Mouse (Mus musculus): ENCODE results near the gene Capza2. TPM values are rescaled to one million over a fixed set of nuclear protein-coding genes. Genes with fewer than 3 reads are reported as not detected.

Gene Capza2
- polyA plus RNA-seq, 1 experiment from 2014 or later, result 198 TPM

- 25% methylated on average over 3 of the region's 3 CpGs for WGBS
Observed at GRCm38 (mm10) chr6:17646107-17646506, 10.1 kb downstream of the Capza2 start.

GRCm38 (mm10) chr6:17652132-17652531 lies 16.1 kb downstream of the Capza2 start:
- 74% methylated on average over 2 of the region's 2 CpGs for WGBS
- H3K9me3 ChIP-seq, result no peaks in the 10 kb centered on the region
- no peak overlapping the region for H3K9ac ChIP-seq
- no peak for ATAC-seq (ENCODE audit: extremely low read depth, insufficient number of reproducible peaks, low FRiP score, low TSS enrichment)
- no peaks in the 10 kb centered on the region for H3K27me3 ChIP-seq (replicated peaks)
- H3K4me1 ChIP-seq, result peaks cover 6% of the 10 kb centered on the region; the same call in 1 of the 2 replicates
- no peak overlapping the region for H3K27ac ChIP-seq (replicated peaks)
- H3K36me3 ChIP-seq, result peaks cover 66% of the 10 kb centered on the region
- no peak overlapping the region for H3K4me2 ChIP-seq
- no peak overlapping the region for H3K4me3 ChIP-seq

More at GRCm38 (mm10) chr6:17646107-17646506, 10.1 kb downstream of the Capza2 start:
- Histone ChIP-seq H3K4me3 (no peak overlapping the region), H3K36me3 (peaks cover 26% of the 10 kb centered on the region), H3K9ac (0 out of 2 replicates have a peak overlapping the region, but pooled peaks have one; percentile 3), H3K4me2 (no peak overlapping the region), H3K4me1 (peaks cover 42% of the 10 kb centered on the region), H3K9me3 (no peaks in the 10 kb centered on the region), H3K27ac (replicated peaks) (no peak overlapping the region), H3K27me3 (replicated peaks) (no peaks in the 10 kb centered on the region)
- no peak for ATAC-seq (ENCODE audit: extremely low read depth, insufficient number of reproducible peaks, low FRiP score, low TSS enrichment)

GRCm38 (mm10) chr6:17655080-17655479 lies 19.0 kb downstream of the Capza2 start:
- Histone ChIP-seq H3K36me3 (peaks cover 68% of the 10 kb centered on the region), H3K9ac (no peak overlapping the region), H3K4me2 (no peak overlapping the region), H3K9me3 (no peaks in the 10 kb centered on the region), H3K27me3 (replicated peaks) (no peaks in the 10 kb centered on the region), H3K4me3 (no peak overlapping the region), H3K4me1 (peaks cover 9% of the 10 kb centered on the region; the same call in 1 of the 2 replicates), H3K27ac (replicated peaks) (no peak overlapping the region)
- no peak for ATAC-seq (ENCODE audit: extremely low read depth, insufficient number of reproducible peaks, low FRiP score, low TSS enrichment)
- WGBS, result 85% methylated on average over 2 of the region's 2 CpGs

- Histone ChIP-seq H3K9ac (no peak overlapping the region), H3K9me3 (no peaks in the 10 kb centered on the region), H3K36me3 (peaks cover 65% of the 10 kb centered on the region), H3K4me2 (no peak overlapping the region), H3K27me3 (replicated peaks) (no peaks in the 10 kb centered on the region), H3K4me3 (no peak overlapping the region), H3K27ac (replicated peaks) (no peak overlapping the region), H3K4me1 (0 out of 2 replicates have a peak, but pooled peaks cover 11% of the 10 kb centered on the region)
- no peak for ATAC-seq (ENCODE audit: extremely low read depth, insufficient number of reproducible peaks, low FRiP score, low TSS enrichment)
- 76% methylated on average over 1 of the region's 1 CpGs for WGBS
Observed at GRCm38 (mm10) chr6:17657308-17657707, 21.3 kb downstream of the Capza2 start.

- peaks cover 16% of the 10 kb centered on the region for H3K4me1 ChIP-seq
- H3K36me3 ChIP-seq, result peaks cover 81% of the 10 kb centered on the region
- 84% methylated on average over 7 of the region's 7 CpGs for WGBS
Observed at GRCm38 (mm10) chr6:17665348-17665747, 29.3 kb downstream of the Capza2 start.

GRCm38 (mm10) chr6:17666024-17666423 lies 30.0 kb downstream of the Capza2 start:
- Histone ChIP-seq H3K36me3 (peaks cover 83% of the 10 kb centered on the region), H3K9ac (no peak overlapping the region), H3K4me2 (no peak overlapping the region), H3K9me3 (no peaks in the 10 kb centered on the region), H3K4me1 (peaks cover 12% of the 10 kb centered on the region), H3K4me3 (no peak overlapping the region), H3K27me3 (replicated peaks) (no peaks in the 10 kb centered on the region), H3K27ac (replicated peaks) (no peak overlapping the region)
- no peak for ATAC-seq (ENCODE audit: extremely low read depth, insufficient number of reproducible peaks, low FRiP score, low TSS enrichment)

More at GRCm38 (mm10) chr6:17665348-17665747, 29.3 kb downstream of the Capza2 start:
- no peaks in the 10 kb centered on the region for H3K9me3 ChIP-seq
- no peak overlapping the region for H3K4me3 ChIP-seq
- no peak overlapping the region for H3K9ac ChIP-seq
- no peak for ATAC-seq (ENCODE audit: extremely low read depth, insufficient number of reproducible peaks, low FRiP score, low TSS enrichment)
- no peak overlapping the region for H3K27ac ChIP-seq (replicated peaks)
- H3K27me3 ChIP-seq (replicated peaks), result no peaks in the 10 kb centered on the region
- no peak overlapping the region for H3K4me2 ChIP-seq

GRCm38 (mm10) chr6:17667813-17668212 lies 31.8 kb downstream of the Capza2 start:
- WGBS, result 89% methylated on average over 3 of the region's 3 CpGs
- no peak for ATAC-seq (ENCODE audit: extremely low read depth, insufficient number of reproducible peaks, low FRiP score, low TSS enrichment)
- peaks cover 68% of the 10 kb centered on the region for H3K36me3 ChIP-seq

GRCm38 (mm10) chr6:17668334-17668733 lies 32.3 kb downstream of the Capza2 start:
- peaks cover 63% of the 10 kb centered on the region for H3K36me3 ChIP-seq
- no peak overlapping the region for H3K27ac ChIP-seq (replicated peaks)
- H3K4me2 ChIP-seq, result no peak overlapping the region
- no peaks in the 10 kb centered on the region for H3K9me3 ChIP-seq
- H3K27me3 ChIP-seq (replicated peaks), result no peaks in the 10 kb centered on the region
- H3K4me3 ChIP-seq, result no peak overlapping the region
- 93% methylated on average over 12 of the region's 12 CpGs for WGBS
- ATAC-seq (ENCODE audit: extremely low read depth, insufficient number of reproducible peaks, low FRiP score, low TSS enrichment), result no peak
- peaks cover 12% of the 10 kb centered on the region for H3K4me1 ChIP-seq
- H3K9ac ChIP-seq, result no peak overlapping the region

More at GRCm38 (mm10) chr6:17667813-17668212, 31.8 kb downstream of the Capza2 start:
- H3K4me2 ChIP-seq, result no peak overlapping the region
- no peak overlapping the region for H3K9ac ChIP-seq
- H3K9me3 ChIP-seq, result no peaks in the 10 kb centered on the region
- H3K27ac ChIP-seq (replicated peaks), result no peak overlapping the region
- no peaks in the 10 kb centered on the region for H3K27me3 ChIP-seq (replicated peaks)
- peaks cover 12% of the 10 kb centered on the region for H3K4me1 ChIP-seq
- no peak overlapping the region for H3K4me3 ChIP-seq

- no peak overlapping the region for H3K4me2 ChIP-seq
- H3K9ac ChIP-seq, result no peak overlapping the region
- no peaks in the 10 kb centered on the region for H3K9me3 ChIP-seq
- no peaks in the 10 kb centered on the region for H3K27me3 ChIP-seq (replicated peaks)
- ATAC-seq (ENCODE audit: extremely low read depth, insufficient number of reproducible peaks, low FRiP score, low TSS enrichment), result no peak
- H3K4me1 ChIP-seq, result peaks cover 12% of the 10 kb centered on the region
- H3K36me3 ChIP-seq, result peaks cover 49% of the 10 kb centered on the region
- H3K4me3 ChIP-seq, result no peak overlapping the region
- 75% methylated on average over 2 of the region's 2 CpGs for WGBS
- H3K27ac ChIP-seq (replicated peaks), result no peak overlapping the region
Observed at GRCm38 (mm10) chr6:17669826-17670225, 33.8 kb downstream of the Capza2 start.

- 21% methylated on average over 12 of the region's 12 CpGs for WGBS
- Histone ChIP-seq H3K9me3 (no peaks in the 10 kb centered on the region), H3K9ac (no peak overlapping the region), H3K4me3 (no peak overlapping the region), H3K4me2 (peak overlapping the region; percentile 18; the same call in 1 of the 2 replicates), H3K27ac (replicated peaks) (no peak overlapping the region), H3K4me1 (peaks cover under 1% of the 10 kb centered on the region), H3K27me3 (replicated peaks) (no peaks in the 10 kb centered on the region), H3K36me3 (0 out of 2 replicates have a peak, but pooled peaks cover 6% of the 10 kb centered on the region)
- ATAC-seq (ENCODE audit: extremely low read depth, insufficient number of reproducible peaks, low FRiP score, low TSS enrichment), result no peak
Observed at GRCm38 (mm10) chr6:17675019-17675756, 39.2 kb downstream of the Capza2 start.

- Histone ChIP-seq H3K36me3 (no peaks in the 10 kb centered on the region), H3K4me3 (no peak overlapping the region), H3K9ac (no peak overlapping the region), H3K27ac (replicated peaks) (no peak overlapping the region), H3K4me2 (no peak overlapping the region), H3K27me3 (replicated peaks) (no peaks in the 10 kb centered on the region), H3K9me3 (no peaks in the 10 kb centered on the region; the same call in 1 of the 2 replicates), H3K4me1 (peaks cover 8% of the 10 kb centered on the region)
- WGBS, result 66% methylated on average over 2 of the region's 2 CpGs
- ATAC-seq (ENCODE audit: extremely low read depth, insufficient number of reproducible peaks, low FRiP score, low TSS enrichment), result no peak
Observed at GRCm38 (mm10) chr6:17677008-17677407, 41.0 kb downstream of the Capza2 start.
